Mouse (Mus musculus) adrenal gland, postnatal 10 days (tissue): Measurements from ENCODE around the gene Atp13a4. TPM values are rescaled to one million over a fixed set of nuclear protein-coding genes. Genes with fewer than 3 reads are reported as not detected.
A peak's percentile ranks its signal among the peaks of the same experiment; 100 is the strongest.

ENCODE experiments used
- DNase-seq: peaks from one replicate; pipeline ENCODE4 v3.0.0; 2021; ENCODE audit warnings: mixed read lengths
- total RNA-seq, 2 experiments: library from RNA; stranded (reverse); gene quantifications; 2 replicates each; pipeline ENCODE4 v1.2.3; 2021

Gene Atp13a4
- total RNA-seq, 2 experiments from 2014 or later, result 0.42 TPM; not detected in 1

- no peak for DNase-seq
Measured at GRCm38 (mm10) chr16:29480396-29480795, 64.3 kb downstream of the Atp13a4 start.

- no peak for DNase-seq
Measured at GRCm38 (mm10) chr16:29463798-29464197, 80.9 kb downstream of the Atp13a4 start.

GRCm38 (mm10) chr16:29459331-29459730 lies 85.3 kb downstream of the Atp13a4 start:
- DNase-seq, result no peak

GRCm38 (mm10) chr16:29456851-29457250 lies 87.8 kb downstream of the Atp13a4 start:
- no peak for DNase-seq

GRCm38 (mm10) chr16:29453282-29453681 lies 91.4 kb downstream of the Atp13a4 start:
- no peak for DNase-seq

GRCm38 (mm10) chr16:29451706-29452105 lies 93.0 kb downstream of the Atp13a4 start:
- peak; percentile 53 for DNase-seq

- no peak for DNase-seq
Measured at GRCm38 (mm10) chr16:29442126-29442525, 102.5 kb downstream of the Atp13a4 start.

- no peak for DNase-seq
Measured at GRCm38 (mm10) chr16:29441405-29441985, 103.2 kb downstream of the Atp13a4 start.

GRCm38 (mm10) chr16:29438045-29438444 lies 106.6 kb downstream of the Atp13a4 start:
- DNase-seq, result no peak

- peak; percentile 30 for DNase-seq
Measured at GRCm38 (mm10) chr16:29435746-29436145, 108.9 kb downstream of the Atp13a4 start.

GRCm38 (mm10) chr16:29434712-29435111 lies 110.0 kb downstream of the Atp13a4 start:
- DNase-seq, result peak; percentile 52

- DNase-seq, result no peak
Measured at GRCm38 (mm10) chr16:29414822-29415221, 129.8 kb downstream of the Atp13a4 start.

GRCm38 (mm10) chr16:29407319-29407718 lies 137.3 kb downstream of the Atp13a4 start:
- no peak for DNase-seq

- DNase-seq, result peak; percentile 11
Measured at GRCm38 (mm10) chr16:29399079-29399478, 145.6 kb downstream of the Atp13a4 start.

GRCm38 (mm10) chr16:29384781-29385180 lies 159.9 kb downstream of the Atp13a4 start:
- no peak for DNase-seq

GRCm38 (mm10) chr16:29378458-29378857 lies 166.2 kb downstream of the Atp13a4 start, which contains the start of gene Atp13a5:
Gene Atp13a5, minus strand, starts transcription at chr16:29378732.
- DNase-seq, result no peak

- DNase-seq, result no peak
Measured at GRCm38 (mm10) chr16:29374636-29375035, 170.0 kb downstream of the Atp13a4 start.

Other genes starting within 250 kb of the Atp13a4 start
- gene Atp13a5, start 166.1 kb downstream of the Atp13a4 start, total RNA-seq, result under 1 TPM; 0.27 to 0.51 TPM
- gene Opa1, start 34.5 kb upstream of the Atp13a4 start, total RNA-seq, result 100 to 1,000 TPM in 1 of 2 experiments, 10 to 100 TPM in 1; 99.7 to 113 TPM